Comparison of ENCODE assay signal across 13 mouse cellular contexts in genomic region chr13:111800866-111801265, GRCm38 (mm10). TPM values are rescaled to one million over a fixed set of nuclear protein-coding genes. Genes with fewer than 3 reads are reported as not detected.
DNase-seq lines count a peak whose midpoint lies in the region; ATAC-seq and TF ChIP-seq lines count a peak whose summit lies in the region.
"Had no signal": no experiment of that assay in that cellular context is flagged by ENCODE, and none has a peak within 500 bp of the region (broad histone marks: within the 10 kb centered on the region; RNA-seq: fewer than 3 reads in every experiment).

No protein-coding gene starts in this region.

- no peaks in the 10 kb centered on the region for H3K36me3 ChIP-seq in kidney, embryonic 15.5 days
- H3K36me3 ChIP-seq in splenic B cell, adult 2 months (ENCODE audit: control insufficient read depth, insufficient read depth, low read length, poor library complexity, severe bottlenecking), result no peaks in the 10 kb centered on the region; the same call in 1 of the 2 replicates
- no peaks in the 10 kb centered on the region for H3K36me3 ChIP-seq in midbrain, embryonic 16.5 days (ENCODE audit: control insufficient read depth, insufficient read depth, low read length)
- H3K36me3 ChIP-seq: lung, embryonic 15.5 days had no signal

- no peak for TF ChIP-seq CTCF in gastrocnemius, adult 2 months (IDR thresholded peaks at IDR 0.05)

- WGBS in kidney, embryonic 15.5 days, result 38% methylated on average over 4 of the region's 4 CpGs
- 41% methylated on average over 4 of the region's 4 CpGs for WGBS in midbrain, embryonic 16.5 days

- H3K9ac ChIP-seq in kidney, embryonic 15.5 days, result no peak overlapping the region
- H3K9ac ChIP-seq in midbrain, embryonic 16.5 days (ENCODE audit: low read depth, low read length), result no peak overlapping the region
- H3K9ac ChIP-seq: lung, embryonic 15.5 days had no signal

- H3K4me1 ChIP-seq in kidney, embryonic 15.5 days, result peaks cover 98% of the 10 kb centered on the region
- peaks cover 42% of the 10 kb centered on the region for H3K4me1 ChIP-seq in midbrain, embryonic 16.5 days (ENCODE audit: control insufficient read depth, insufficient read depth, low read length)

- peak; percentile 80 for DNase-seq in gastrocnemius, adult 2 months
- DNase-seq in gastrocnemius, postnatal 4 days (ENCODE audit: low spot score in 2 of 2), result no peak
- peak; percentile 52 for DNase-seq in testis, postnatal 10 days (ENCODE audit: low spot score)
- DNase-seq in testis, postnatal 14 days (ENCODE audit: low spot score), result no peak
- peak; percentile 38 for DNase-seq in splenic B cell, adult 2 months (ENCODE audit: low read depth, low spot score)
- DNase-seq: thymus, postnatal 14 days had no signal

- no peaks in the 10 kb centered on the region for H3K9me3 ChIP-seq in kidney, embryonic 15.5 days (replicated peaks)
- no peaks in the 10 kb centered on the region for H3K9me3 ChIP-seq in midbrain, embryonic 16.5 days (replicated peaks; ENCODE audit: control insufficient read depth, low read length, poor library complexity, severe bottlenecking)
- H3K9me3 ChIP-seq: lung, embryonic 15.5 days had no signal

- peak overlapping the region; percentile 76 for H3K27ac ChIP-seq in gastrocnemius, adult 2 months
- peak overlapping the region; percentile 52 for H3K27ac ChIP-seq in kidney, embryonic 15.5 days
- no peak overlapping the region for H3K27ac ChIP-seq in midbrain, embryonic 16.5 days (ENCODE audit: low read length)
- H3K27ac ChIP-seq: lung, embryonic 15.5 days had no signal

- intact Hi-C loops in gastrocnemius, adult 2 months (cut with DNase I), result no loop called here

- no peak for ATAC-seq in kidney, embryonic 15.5 days (replicated peaks; ENCODE audit: low FRiP score)
- no peak for ATAC-seq in erythroid progenitor cell, adult 5-6 weeks (replicated peaks; ENCODE audit: low FRiP score, poor library complexity, severe bottlenecking)
- ATAC-seq in midbrain, embryonic 16.5 days, result no peak
- ATAC-seq: inflammation-experienced regulatory T-cells, adult 6 months; Patski had no signal

- peak overlapping the region; percentile 36; the same call in 1 of the 2 replicates for H3K4me3 ChIP-seq in gastrocnemius, adult 2 months
- H3K4me3 ChIP-seq in kidney, embryonic 15.5 days (replicated peaks), result no peak overlapping the region
- no peak overlapping the region for H3K4me3 ChIP-seq in midbrain, embryonic 16.5 days (ENCODE audit: low read depth, low read length)
- H3K4me3 ChIP-seq: erythroblast, embryonic 14.5 days; lung, embryonic 15.5 days had no signal

- no peak overlapping the region for H3K4me2 ChIP-seq in kidney, embryonic 15.5 days
- H3K4me2 ChIP-seq in midbrain, embryonic 16.5 days (ENCODE audit: low read length), result no peak overlapping the region
- H3K4me2 ChIP-seq: lung, embryonic 15.5 days had no signal

- H3K27me3 ChIP-seq in kidney, embryonic 15.5 days, result no peaks in the 10 kb centered on the region
- H3K27me3 ChIP-seq in splenic B cell, adult 2 months (ENCODE audit: control insufficient read depth, insufficient read depth, low read length, poor library complexity, severe bottlenecking), result no peaks in the 10 kb centered on the region
- no peaks in the 10 kb centered on the region for H3K27me3 ChIP-seq in midbrain, embryonic 16.5 days (ENCODE audit: control insufficient read depth, insufficient read depth, low read depth, low read length)
- H3K27me3 ChIP-seq: lung, embryonic 15.5 days; Patski had no signal

RNA-seq across cellular contexts. Expression of gene Map3k1, which starts 7.9 kb away (rescaled TPM):
- 10 to 100 TPM in 1 of 2 experiments, 1 to 10 TPM in 1; 7.6 to 10.1 TPM for total RNA-seq in gastrocnemius, adult 2 months (2021)
- 10 to 100 TPM; 21.2 to 22.6 TPM for total RNA-seq in gastrocnemius, postnatal 4 days (2021)
- polyA plus RNA-seq in kidney, embryonic 15.5 days (2015; fragmentation: Nextera tagmentation; extraction: Ambion mirVana), result 27.2 and 29.8 TPM in 2 replicates
- total RNA-seq in erythroid progenitor cell, adult 5-6 weeks (2015; ENCODE audit: low replicate concordance), result 75.0 and 104 TPM in 2 replicates
- 124 and 167 TPM in 2 replicates for total RNA-seq in erythroid progenitor cell, adult 5-6 weeks (2017; ENCODE audit: low replicate concordance)
- polyA plus RNA-seq in midbrain, embryonic 16.5 days (2015; fragmentation: Nextera tagmentation; extraction: Ambion mirVana), result 10.5 and 12.4 TPM in 2 replicates

Comparison
In these comparisons a context has a peak if more than half of its experiments do, and no peak if none do; other contexts are left out.
1. DNase-seq: peak in gastrocnemius, adult 2 months (single experiment), testis, postnatal 10 days (single experiment) and splenic B cell, adult 2 months (single experiment); none in gastrocnemius, postnatal 4 days (0 of 2) and testis, postnatal 14 days (single experiment).